Mouse (Mus musculus) hindbrain, postnatal 0 days (tissue): ENCODE measurements around the gene Nab1. TPM values are rescaled to one million over a fixed set of nuclear protein-coding genes. Genes with fewer than 3 reads are reported as not detected.
A peak's percentile ranks its signal among the peaks of the same experiment; 100 is the strongest.
"Not testable (repeated sequence)": the region's sequence is repeated elsewhere in the genome, so short reads cannot be mapped to it uniquely, and the experiment has no call there.

Source experiments
- ATAC-seq: fragments of 200-750 bp; cut with Nextera tagmentation; 2 replicates; pipeline ENCODE4 v1.8.0; 2017; ENCODE audit warnings: mild to moderate bottlenecking, moderate TSS enrichment, moderate library complexity
- DNase-seq: peaks from one replicate; pipeline ENCODE4 v3.0.0-alpha.2; 2015; ENCODE audit warnings: low spot score
- H3K27ac ChIP-seq: fragments of 300-500 bp; sonication (generic); 2 replicates; pipeline ENCODE4 v1.5.1; 2014; ENCODE audit warnings: mild to moderate bottlenecking
- H3K27me3 ChIP-seq: fragments of 300-500 bp; sonication (generic); 2 replicates; pipeline ENCODE4 v1.6.1; 2014; ENCODE audit warnings: low read length, mixed read lengths; ENCODE audit not compliant: insufficient read depth
- H3K36me3 ChIP-seq: fragments of 300-500 bp; sonication (generic); 2 replicates; pipeline ENCODE4 v1.6.1; 2014; ENCODE audit warnings: low read length, mixed read lengths; ENCODE audit not compliant: insufficient read depth
- H3K4me1 ChIP-seq: fragments of 300-500 bp; sonication (generic); 2 replicates; pipeline ENCODE4 v1.6.1; 2014; ENCODE audit warnings: antibody characterized with exemption, low read length, mixed read lengths; ENCODE audit not compliant: insufficient read depth
- H3K4me2 ChIP-seq: fragments of 300-500 bp; sonication (generic); 2 replicates; pipeline ENCODE4 v1.6.1; 2014; ENCODE audit warnings: low read depth, mild to moderate bottlenecking, low read length, moderate library complexity, mixed read lengths
- H3K4me3 ChIP-seq: fragments of 300-500 bp; sonication (generic); 2 replicates; pipeline ENCODE4 v1.5.1; 2014; ENCODE audit warnings: low read length
- H3K9ac ChIP-seq: fragments of 300-500 bp; sonication (generic); replicated peaks from 2 replicates; pipeline ENCODE4 v1.6.1; 2014; ENCODE audit warnings: mild to moderate bottlenecking, low read length, moderate library complexity, mixed read lengths
- H3K9me3 ChIP-seq: fragments of 300-500 bp; sonication (generic); 2 replicates; pipeline ENCODE4 v1.6.1; 2016; ENCODE audit warnings: low read length, mixed read lengths
- CTCF ChIP-seq: IDR thresholded peaks from 2 replicates; pipeline ENCODE4 v1.5.1; 2016; ENCODE audit warnings: antibody characterized with exemption, control low read depth, low read depth
- WGBS: fragments of 180-500 bp; shearing (Covaris S2); extraction: QIAGEN DNeasy Blood & Tissue Kit; methylation state at CpG from one replicate; pipeline ENCODE4 v1.1.7; 2014; 5-methylcytosine and 5-hydroxymethylcytosine counted together
- polyA plus RNA-seq: library from polyadenylated mRNA; unstranded; fragments of >200 nt; fragmentation: Nextera tagmentation; extraction: Ambion mirVana; gene quantifications from 2 replicates; pipeline ENCODE4 v1.2.1, GENCODE M21; 2015
- total RNA-seq: library from RNA; depleted of rRNA; stranded (reverse); fragments of >200 nt; gene quantifications from 2 replicates; pipeline ENCODE4 v1.2.3, GENCODE M21; 2014; rRNA removed

Gene Nab1
- total RNA-seq (15.7 and 15.8 TPM in 2 replicates), polyA plus RNA-seq (9.8 TPM in 2 replicates)

DNA sequence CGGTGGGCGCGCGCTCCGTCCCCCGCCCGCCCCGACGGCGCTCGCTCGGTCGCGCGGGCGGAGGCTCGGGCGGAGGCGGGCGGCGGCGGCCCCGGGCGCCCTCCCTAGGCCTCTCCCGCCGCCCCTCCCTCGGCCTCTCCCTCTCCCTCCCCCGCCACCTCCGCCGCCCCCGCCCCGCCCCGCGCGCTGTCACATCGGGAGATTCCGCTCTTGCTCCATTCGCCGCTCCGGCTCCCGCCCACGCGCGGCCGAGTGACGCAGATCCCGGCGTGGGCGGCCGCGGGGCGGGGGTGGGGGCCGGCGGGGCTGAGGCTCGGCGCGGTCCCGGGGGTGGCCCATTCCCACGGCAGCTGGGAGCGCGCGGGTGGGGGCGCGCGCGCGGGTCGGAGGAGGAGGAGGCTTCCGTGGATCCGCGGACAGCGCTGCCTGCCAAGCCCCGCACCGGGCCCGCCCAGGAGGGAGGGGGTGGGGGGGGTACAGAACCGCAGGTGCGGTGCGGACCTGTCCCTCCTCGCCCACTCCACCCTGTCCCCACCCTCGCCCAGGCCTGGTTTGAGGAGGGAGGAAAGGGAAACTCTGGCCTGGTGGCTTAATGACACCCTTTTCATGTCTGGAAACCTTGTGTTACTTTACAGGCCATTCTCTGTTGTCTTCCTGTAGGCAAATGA, at the start of gene Nab1:
Gene Nab1 (minus strand): TSS at position 366 of the 668 bp plus-strand sequence.
- 1% methylated on average over 37 of the region's 80 CpGs for WGBS
- peak within 1 kb of the TSS; percentile 83 for H3K9ac ChIP-seq
- peak; percentile 85 for DNase-seq
- peak within 1 kb of the TSS; percentile 81 for H3K27ac ChIP-seq
- no peaks in the 10 kb centered on the region for H3K9me3 ChIP-seq
- H3K4me1 ChIP-seq, result no peaks in the 10 kb centered on the region
- peak within 1 kb of the TSS; percentile 63 for H3K4me2 ChIP-seq
- H3K36me3 ChIP-seq, result no peaks in the 10 kb centered on the region
- peak within 1 kb of the TSS; percentile 62 for H3K4me3 ChIP-seq
- H3K27me3 ChIP-seq, result no peaks in the 10 kb centered on the region
- ATAC-seq, result peak; percentile 93
- TF ChIP-seq CTCF, result no peak

DNA sequence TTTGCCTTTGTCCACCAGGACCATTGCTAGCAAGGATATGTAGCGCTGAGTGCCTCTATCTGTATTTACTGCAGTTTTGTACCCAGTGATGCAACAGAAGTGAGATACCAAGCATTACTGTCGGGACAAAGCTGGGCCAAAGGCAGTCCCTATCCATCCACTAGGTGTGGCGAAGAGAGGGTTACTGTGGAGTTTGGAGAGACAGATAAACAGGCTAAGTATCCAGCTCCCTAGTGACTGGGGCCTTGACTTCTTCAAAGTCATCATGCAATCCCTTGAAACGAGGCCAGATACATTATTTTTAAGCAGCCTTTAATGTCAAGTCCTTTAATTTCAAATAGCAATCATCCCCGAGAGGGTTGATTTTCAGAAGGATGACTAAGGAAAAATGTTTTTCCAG, 47.0 kb upstream of the Nab1 start:
- no peaks in the 10 kb centered on the region for H3K4me1 ChIP-seq
- no peak for ATAC-seq
- 85% methylated on average over 5 of the region's 5 CpGs for WGBS

DNA sequence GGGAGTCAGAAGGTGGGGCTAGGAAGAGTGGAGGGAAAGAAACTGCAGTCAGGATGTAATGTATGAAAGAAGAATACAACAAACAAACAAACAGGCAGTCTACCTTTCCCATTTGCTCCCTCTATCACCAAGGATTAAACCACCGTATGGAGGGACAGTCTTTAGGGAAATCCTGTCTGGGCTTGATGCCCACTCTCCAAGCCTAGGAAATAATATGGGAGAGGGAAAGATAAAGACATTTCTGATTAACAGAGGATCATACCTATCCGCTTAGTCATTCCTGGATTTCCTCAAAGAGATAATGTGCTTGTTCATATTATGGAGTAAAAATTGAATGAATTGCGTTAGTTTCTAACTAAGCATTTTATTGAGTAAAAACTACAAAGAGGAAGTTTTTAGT, 46.3 kb upstream of the Nab1 start:
- no peak for TF ChIP-seq CTCF
- WGBS, result 80% methylated on average over 3 of the region's 3 CpGs
- DNase-seq, result no peak
- H3K27ac ChIP-seq, result no peak overlapping the region
- H3K27me3 ChIP-seq, result no peaks in the 10 kb centered on the region
- H3K4me1 ChIP-seq, result no peaks in the 10 kb centered on the region
- 0 out of 2 replicates have a peak, but pooled peaks cover 4% of the 10 kb centered on the region for H3K9me3 ChIP-seq
- no peaks in the 10 kb centered on the region for H3K36me3 ChIP-seq
- no peak overlapping the region for H3K9ac ChIP-seq
- H3K4me3 ChIP-seq, result no peak overlapping the region
- no peak overlapping the region for H3K4me2 ChIP-seq
- no peak for ATAC-seq

More for the DNA sequence above, 47.0 kb upstream of the Nab1 start:
- no peaks in the 10 kb centered on the region for H3K36me3 ChIP-seq
- no peak for DNase-seq
- TF ChIP-seq CTCF, result no peak
- H3K9me3 ChIP-seq, result 0 out of 2 replicates have a peak, but pooled peaks cover 4% of the 10 kb centered on the region
- no peak overlapping the region for H3K27ac ChIP-seq
- no peaks in the 10 kb centered on the region for H3K27me3 ChIP-seq
- no peak overlapping the region for H3K9ac ChIP-seq
- H3K4me2 ChIP-seq, result no peak overlapping the region
- no peak overlapping the region for H3K4me3 ChIP-seq

DNA sequence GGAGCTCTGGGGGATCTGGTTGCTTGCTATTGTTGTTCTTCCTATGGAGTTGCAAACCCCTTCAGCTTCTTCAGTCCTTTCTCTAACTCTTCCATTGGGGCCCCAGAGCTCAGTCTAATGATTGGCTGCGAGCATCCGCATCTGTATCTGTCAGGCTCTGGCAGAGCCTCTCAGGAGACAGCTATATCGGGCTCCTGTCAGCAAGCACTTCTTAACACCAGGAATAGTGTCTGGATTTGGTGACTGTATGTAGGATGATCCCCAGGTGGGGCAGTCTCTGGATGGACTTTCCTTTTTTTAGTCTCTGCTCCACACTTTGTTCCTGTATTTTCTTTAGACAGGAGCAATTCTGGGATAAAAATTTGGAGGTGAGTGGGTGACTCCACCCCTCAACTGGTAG, 39.6 kb upstream of the Nab1 start:
- not testable (repeated sequence) for ATAC-seq, H3K27ac ChIP-seq, H3K9me3 ChIP-seq, H3K36me3 ChIP-seq, H3K27me3 ChIP-seq, H3K4me1 ChIP-seq, H3K4me3 ChIP-seq, H3K9ac ChIP-seq, H3K4me2 ChIP-seq, DNase-seq
- 64% methylated on average over 3 of the region's 3 CpGs for WGBS

DNA sequence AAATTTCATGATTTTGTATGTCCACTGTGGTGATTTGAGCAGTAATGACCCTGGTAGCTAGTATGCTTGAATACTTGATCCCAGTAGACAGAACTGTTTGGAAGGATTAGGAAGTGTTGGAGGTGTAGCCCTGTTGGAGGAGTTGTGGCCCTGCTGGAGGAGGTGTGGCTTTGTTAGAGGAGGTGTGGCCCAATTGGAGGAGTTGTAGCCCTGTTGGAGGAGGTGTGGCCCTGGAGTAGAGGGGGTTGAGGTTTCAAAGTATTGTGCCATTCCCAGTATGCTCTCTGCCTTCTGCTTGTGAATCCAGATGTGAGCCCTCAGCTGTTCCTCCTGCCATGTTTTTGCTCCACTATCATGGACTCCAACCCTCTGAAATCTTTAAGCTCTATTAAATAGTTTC, 29.5 kb upstream of the Nab1 start:
- TF ChIP-seq CTCF, result no peak
- no peaks in the 10 kb centered on the region for H3K27me3 ChIP-seq
- H3K36me3 ChIP-seq, result no peaks in the 10 kb centered on the region
- no peaks in the 10 kb centered on the region for H3K4me1 ChIP-seq
- H3K27ac ChIP-seq, result no peak overlapping the region
- DNase-seq (no peak), ATAC-seq (no peak)
- H3K4me2 ChIP-seq, result no peak overlapping the region
- no peak overlapping the region for H3K4me3 ChIP-seq
- no peak overlapping the region for H3K9ac ChIP-seq
- H3K9me3 ChIP-seq, result no peaks in the 10 kb centered on the region

DNA sequence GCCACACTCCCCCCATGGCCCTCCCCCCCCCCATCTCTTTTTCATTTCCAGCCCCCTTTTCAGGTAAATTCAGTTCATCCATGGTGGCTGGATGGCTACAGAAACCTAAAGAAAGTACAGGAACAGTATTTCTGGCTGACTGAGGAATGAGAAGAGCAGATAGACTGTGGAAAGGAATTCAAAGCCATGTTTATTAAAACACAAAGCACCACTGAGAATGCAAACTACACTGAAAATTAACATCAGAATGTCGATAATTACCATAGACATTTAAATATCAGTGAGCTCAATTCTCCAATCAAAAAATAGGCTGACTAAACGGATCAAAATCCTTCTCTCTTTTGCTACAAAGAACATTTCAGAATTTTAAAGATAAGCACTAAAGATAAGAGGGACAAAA, 27.2 kb upstream of the Nab1 start:
- Histone ChIP-seq H3K4me3 (no peak overlapping the region), H3K36me3 (no peaks in the 10 kb centered on the region), H3K9me3 (no peaks in the 10 kb centered on the region), H3K27me3 (no peaks in the 10 kb centered on the region), H3K4me2 (no peak overlapping the region), H3K9ac (no peak overlapping the region), H3K27ac (no peak overlapping the region), H3K4me1 (no peaks in the 10 kb centered on the region)
- 37% methylated on average over 2 of the region's 2 CpGs for WGBS
- no peak for TF ChIP-seq CTCF
- ATAC-seq, result no peak
- no peak for DNase-seq

DNA sequence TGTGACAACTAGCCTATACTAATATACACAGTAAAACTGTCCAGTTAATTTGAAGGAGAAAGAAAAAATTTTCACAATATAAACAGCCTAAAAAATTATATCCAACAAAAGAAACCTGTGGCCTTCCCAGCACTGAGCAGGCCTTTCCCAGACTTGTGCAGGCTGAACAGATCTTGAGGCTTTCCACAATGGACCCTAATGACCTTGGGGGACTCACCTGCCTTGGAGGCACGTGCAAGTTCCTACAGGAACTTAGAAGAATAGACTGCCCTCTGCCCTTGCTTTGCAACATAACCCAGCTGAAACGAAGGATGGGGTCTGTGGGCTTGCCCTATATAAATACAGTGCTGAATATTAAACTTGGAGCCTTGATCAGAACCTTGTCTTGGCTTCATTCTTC, 26.8 kb upstream of the Nab1 start:
- no peak overlapping the region for H3K27ac ChIP-seq
- H3K4me3 ChIP-seq, result no peak overlapping the region
- H3K9ac ChIP-seq, result no peak overlapping the region
- no peaks in the 10 kb centered on the region for H3K4me1 ChIP-seq
- WGBS, result 57% methylated on average over 2 of the region's 2 CpGs
- no peaks in the 10 kb centered on the region for H3K27me3 ChIP-seq
- H3K9me3 ChIP-seq, result no peaks in the 10 kb centered on the region
- DNase-seq, result no peak
- H3K36me3 ChIP-seq, result no peaks in the 10 kb centered on the region
- no peak overlapping the region for H3K4me2 ChIP-seq
- TF ChIP-seq CTCF, result no peak
- ATAC-seq, result no peak
